Comparison of ENCODE assay signal across 10 mouse cellular contexts in the genomic region with DNA sequence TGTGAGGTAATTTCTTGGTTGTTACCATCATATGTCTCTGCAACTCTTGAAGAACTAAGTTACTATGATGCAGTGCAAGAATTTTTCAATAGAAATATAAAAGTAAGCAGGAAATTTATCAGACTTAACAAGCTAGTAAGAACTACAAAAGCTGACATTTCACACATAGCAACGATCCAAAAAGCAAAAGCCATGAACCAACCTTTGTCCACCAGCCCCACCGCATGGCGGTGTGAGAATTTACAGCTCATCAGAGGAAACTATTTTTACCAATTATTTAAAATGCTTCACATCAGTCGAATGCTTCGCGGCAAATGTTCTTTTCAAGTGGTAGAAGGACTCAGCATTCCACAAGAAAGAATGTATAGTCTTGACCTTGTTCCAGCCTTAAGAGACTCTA. TPM values are rescaled to one million over a fixed set of nuclear protein-coding genes. Genes with fewer than 3 reads are reported as not detected.
DNase-seq lines count a peak whose midpoint lies in the region; ATAC-seq and TF ChIP-seq lines count a peak whose summit lies in the region.
"Had no signal": no experiment of that assay in that cellular context is flagged by ENCODE, and none has a peak within 500 bp of the region (broad histone marks: within the 10 kb centered on the region; RNA-seq: fewer than 3 reads in every experiment).

No protein-coding gene starts in this region.

- H3K36me3 ChIP-seq in forebrain, postnatal 0 days (ENCODE audit: insufficient read depth) = no peaks in the 10 kb centered on the region
- no peaks in the 10 kb centered on the region for H3K36me3 ChIP-seq in forebrain, embryonic 10.5 days (replicated peaks)

- peak; percentile 68 for TF ChIP-seq CTCF in forebrain, postnatal 0 days (IDR thresholded peaks at IDR 0.05; ENCODE audit: low read depth)

- H3K9me3 ChIP-seq in forebrain, postnatal 0 days (ENCODE audit: low read length) = no peaks in the 10 kb centered on the region
- H3K9me3 ChIP-seq in forebrain, embryonic 10.5 days = no peaks in the 10 kb centered on the region

- no peaks in the 10 kb centered on the region for H3K27me3 ChIP-seq in forebrain, postnatal 0 days (ENCODE audit: insufficient read depth, low read length)
- H3K27me3 ChIP-seq in forebrain, embryonic 10.5 days (ENCODE audit: poor library complexity, severe bottlenecking) = no peaks in the 10 kb centered on the region

- ATAC-seq in forebrain, postnatal 0 days = no peak; the same call in 1 of the 2 replicates
- ATAC-seq in granulocyte monocyte progenitor cell, adult 5-6 weeks (replicated peaks; ENCODE audit: poor library complexity, severe bottlenecking) = no peak

- DNase-seq in forebrain, postnatal 0 days = peak; percentile 64
- DNase-seq in forebrain, embryonic 10.5 days (ENCODE audit: extremely low spot score, low spot score) = no peak
- peak; percentile 3 for DNase-seq in thymus, postnatal 14 days
- DNase-seq in thymus, postnatal 25 days = no peak
- DNase-seq in embryo, embryonic 9.5 days (ENCODE audit: extremely low spot score) = peak; percentile 32
- DNase-seq in layer of hippocampus, adult 9-10 months (ENCODE audit: low spot score) = peak; percentile 4
- peak; percentile 25 for DNase-seq in retina, adult 2 months (ENCODE audit: low read depth, low spot score)

- H3K27ac ChIP-seq in forebrain, postnatal 0 days (ENCODE audit: low read depth, low read length) = no peak overlapping the region
- no peak overlapping the region for H3K27ac ChIP-seq in forebrain, embryonic 10.5 days

- H3K9ac ChIP-seq in forebrain, postnatal 0 days = no peak overlapping the region

- WGBS in forebrain, postnatal 0 days = 27% methylated on average over 6 of the region's 6 CpGs
- 48% methylated on average over 6 of the region's 6 CpGs for WGBS in forebrain, embryonic 10.5 days

- no peak overlapping the region for H3K4me3 ChIP-seq in forebrain, postnatal 0 days (ENCODE audit: low read depth, low read length)
- no peak overlapping the region for H3K4me3 ChIP-seq in forebrain, embryonic 10.5 days

- no peak overlapping the region for H3K4me2 ChIP-seq in forebrain, postnatal 0 days (ENCODE audit: low read depth)

- no peaks in the 10 kb centered on the region for H3K4me1 ChIP-seq in forebrain, postnatal 0 days (ENCODE audit: insufficient read depth)
- H3K4me1 ChIP-seq in forebrain, embryonic 10.5 days = no peaks in the 10 kb centered on the region

RNA-seq across cellular contexts. Expression of gene 1700129C05Rik, which starts 58.3 kb away (rescaled TPM):
- total RNA-seq in forebrain, postnatal 0 days (2014; rRNA removed) = not detected in 2 replicates
- polyA plus RNA-seq in forebrain, postnatal 0 days (2015; fragmentation: Nextera tagmentation; extraction: Ambion mirVana) = not detected in 2 replicates
- not detected in 2 replicates for polyA plus RNA-seq in forebrain, embryonic 10.5 days (2016; fragmentation: Nextera tagmentation; extraction: Ambion mirVana)
- not detected in 2 replicates for total RNA-seq in granulocyte monocyte progenitor cell, adult 5-6 weeks (2014; fragmentation: Nextera tagmentation)
- total RNA-seq in granulocyte monocyte progenitor cell, adult 5-6 weeks (2017) = not detected in 2 replicates
- polyA plus RNA-seq: frontal cortex, adult 2 months; stomach, embryonic 16.5 days had no signal

Comparison
In these comparisons a context has a peak if more than half of its experiments do, and no peak if none do; other contexts are left out.
1. DNase-seq: peak in forebrain, postnatal 0 days (single experiment), thymus, postnatal 14 days (single experiment), embryo, embryonic 9.5 days (single experiment), layer of hippocampus, adult 9-10 months (single experiment) and retina, adult 2 months (single experiment); none in forebrain, embryonic 10.5 days (single experiment) and thymus, postnatal 25 days (single experiment).